10 mouse cellular contexts compared by ENCODE assay signal in genomic region chr13:63080823-63081222, GRCm38 (mm10).
"Had no signal": no experiment of that assay in that cellular context is flagged by ENCODE, and none has a peak within 500 bp of the region (broad histone marks: within the 10 kb centered on the region; RNA-seq: fewer than 3 reads in every experiment).

No protein-coding gene starts in this region.

- H3K27ac ChIP-seq: layer of hippocampus, adult 2 months; liver, embryonic 14.5 days; midbrain, embryonic 12.5 days had no signal

- DNase-seq: kidney, postnatal 10 days; kidney, postnatal 4 days; left cerebral cortex, postnatal 4 days; lung, adult 18-20 months; right cerebral cortex, postnatal 14 days; thymus, postnatal 4 days had no signal

- H3K9ac ChIP-seq: liver, embryonic 14.5 days; midbrain, embryonic 12.5 days had no signal

- H3K4me2 ChIP-seq: midbrain, embryonic 12.5 days had no signal

- H3K36me3 ChIP-seq: midbrain, embryonic 12.5 days had no signal

- ATAC-seq: midbrain, embryonic 16.5 days had no signal

- H3K27me3 ChIP-seq: midbrain, embryonic 12.5 days had no signal

- H3K9me3 ChIP-seq: midbrain, embryonic 12.5 days had no signal

- H3K4me1 ChIP-seq: midbrain, embryonic 12.5 days had no signal

- H3K4me3 ChIP-seq: layer of hippocampus, adult 2 months; midbrain, embryonic 12.5 days had no signal
